Mouse (Mus musculus) heart, postnatal 4 days (tissue): ENCODE results near the gene Nsun2. TPM values are rescaled to one million over a fixed set of nuclear protein-coding genes. Genes with fewer than 3 reads are reported as not detected.

Source experiments
- DNase-seq: peaks from one replicate; pipeline ENCODE4 v3.0.0; 2021
- total RNA-seq, 2 experiments: library from RNA; stranded (reverse); gene quantifications; 2 replicates each; pipeline ENCODE4 v1.2.3; 2021

Gene Nsun2
- total RNA-seq: 10 to 100 TPM; 48.9 to 50.9 TPM

DNA sequence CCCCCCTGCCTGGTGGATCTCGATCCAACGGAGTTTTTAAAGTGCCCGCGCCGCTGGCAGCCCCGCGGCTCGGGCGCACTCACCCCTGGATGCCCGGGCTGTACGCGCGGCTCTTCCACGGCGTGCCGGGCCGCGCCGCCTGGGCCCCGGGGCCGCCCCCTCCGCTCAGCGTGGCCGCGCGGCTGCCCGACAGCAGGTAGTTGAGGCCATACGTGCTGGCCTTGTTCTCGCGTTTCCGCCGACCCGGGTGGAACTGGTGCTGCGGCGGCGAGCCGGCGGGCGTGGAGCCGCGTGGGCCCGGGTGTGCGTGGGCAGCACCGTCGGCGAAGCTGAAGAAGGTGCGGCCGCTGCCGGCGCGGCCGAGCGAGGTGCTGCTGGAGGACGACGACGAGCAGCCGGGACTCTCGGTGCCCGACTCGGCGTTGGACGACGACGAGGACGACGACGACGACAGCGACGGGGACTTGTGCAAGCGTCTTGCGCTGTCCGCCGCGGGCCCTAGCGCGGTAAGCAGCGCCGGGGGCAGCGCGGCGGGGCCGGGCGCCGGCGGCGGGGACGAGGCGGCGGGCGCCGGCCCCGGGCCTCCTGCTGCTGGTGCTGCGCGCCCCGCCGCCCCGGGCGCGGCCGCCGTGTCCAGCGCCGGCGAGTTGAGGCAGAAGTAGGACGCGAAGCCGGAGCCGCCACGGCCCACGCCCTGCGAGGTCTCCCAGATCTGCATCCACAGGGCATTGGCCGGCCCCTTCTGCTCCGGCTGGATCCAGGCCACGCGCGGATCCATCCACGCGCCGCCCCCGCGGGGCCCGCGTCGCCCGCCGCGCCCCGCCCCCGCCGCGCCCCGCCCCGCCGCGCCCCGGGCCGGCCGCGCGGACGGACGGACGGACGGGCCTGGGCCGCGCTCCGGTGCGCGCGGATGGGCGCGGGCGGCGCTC is at the start of gene Nsun2:
Gene Nsun2, plus strand, starts transcription at position 342 of the 929 bp plus-strand sequence.
- DNase-seq: peak; percentile 63

DNA sequence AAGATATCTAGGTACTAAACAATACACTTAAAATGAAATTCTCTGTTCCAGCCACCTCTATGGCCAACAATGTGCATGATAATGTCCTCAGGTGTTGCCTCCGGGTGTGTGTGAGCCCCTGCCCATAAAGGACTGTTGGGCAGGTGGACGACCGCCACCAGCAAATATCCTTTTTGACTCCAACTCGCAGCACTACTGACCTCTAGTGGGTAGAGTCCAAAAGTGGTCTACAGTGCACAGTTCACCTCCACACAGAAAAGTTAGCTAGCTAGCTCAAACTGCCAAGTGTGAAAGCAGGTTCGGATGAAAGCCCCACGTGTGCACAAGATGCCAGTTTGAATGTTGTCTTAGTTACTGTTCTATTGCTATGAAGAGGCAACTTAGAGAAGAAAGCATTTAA is 48.2 kb upstream of the Nsun2 start:
- DNase-seq: peak; percentile 49

- no peak for DNase-seq
Measured at GRCm38 (mm10) chr13:69485833-69486232, 47.7 kb upstream of the Nsun2 start.

DNA sequence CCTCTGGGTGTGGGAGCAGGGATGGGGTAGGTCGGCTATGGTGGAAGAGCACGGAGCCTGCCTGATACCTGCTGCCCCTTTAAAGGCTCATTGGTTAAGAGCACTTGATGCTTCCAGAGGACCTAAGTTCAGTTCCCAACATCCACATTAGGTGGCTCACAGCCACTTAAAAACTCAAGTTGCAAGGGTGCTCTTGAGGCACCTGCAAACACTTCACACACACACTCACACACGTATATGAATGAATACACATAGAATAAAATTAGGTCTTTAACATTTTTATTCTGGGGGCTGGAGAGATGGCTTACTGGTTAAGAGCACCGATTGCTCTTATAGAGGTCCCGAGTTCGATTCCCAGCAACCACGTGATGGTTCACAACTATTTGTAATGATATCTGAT is 46.4 kb upstream of the Nsun2 start:
- DNase-seq: no peak

DNA sequence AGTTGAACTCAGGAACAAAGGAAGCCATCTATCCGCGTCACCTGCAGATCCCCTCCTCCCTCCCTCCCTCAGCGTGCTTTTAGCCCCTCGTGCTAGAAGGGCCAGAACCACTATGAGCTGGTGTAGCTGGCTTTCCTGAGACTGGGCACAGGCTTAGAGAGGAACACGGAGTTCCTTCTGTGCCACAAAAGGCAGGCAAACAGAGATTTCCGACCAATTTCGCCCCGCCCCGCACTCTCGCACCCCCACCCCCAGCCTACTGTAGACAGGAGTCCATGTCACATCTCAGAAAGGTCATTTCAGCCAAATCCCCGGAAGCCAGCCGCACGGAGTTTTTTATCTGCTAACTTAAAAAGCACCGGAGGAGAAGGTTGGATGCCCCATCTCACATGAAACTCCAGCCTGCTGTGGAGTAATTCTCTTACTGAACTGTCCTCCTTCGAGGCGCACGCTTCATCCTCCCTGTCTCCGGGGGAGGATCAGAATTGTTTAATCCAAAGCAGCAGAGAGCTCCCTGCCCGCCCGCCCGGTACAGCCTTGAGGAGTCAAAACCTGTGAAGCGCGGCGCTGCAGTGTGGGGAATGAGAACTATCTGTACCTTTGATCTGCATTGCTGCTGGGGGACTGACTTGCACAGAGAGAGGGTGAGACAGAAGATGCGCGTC is 45.8 kb upstream of the Nsun2 start:
- no peak for DNase-seq

GRCm38 (mm10) chr13:69488565-69489255 is 44.8 kb upstream of the Nsun2 start:
- no peak for DNase-seq

GRCm38 (mm10) chr13:69489777-69490176 is 43.8 kb upstream of the Nsun2 start:
- DNase-seq: no peak

GRCm38 (mm10) chr13:69492876-69493463 is 40.6 kb upstream of the Nsun2 start:
- peak; percentile 74 for DNase-seq

DNA sequence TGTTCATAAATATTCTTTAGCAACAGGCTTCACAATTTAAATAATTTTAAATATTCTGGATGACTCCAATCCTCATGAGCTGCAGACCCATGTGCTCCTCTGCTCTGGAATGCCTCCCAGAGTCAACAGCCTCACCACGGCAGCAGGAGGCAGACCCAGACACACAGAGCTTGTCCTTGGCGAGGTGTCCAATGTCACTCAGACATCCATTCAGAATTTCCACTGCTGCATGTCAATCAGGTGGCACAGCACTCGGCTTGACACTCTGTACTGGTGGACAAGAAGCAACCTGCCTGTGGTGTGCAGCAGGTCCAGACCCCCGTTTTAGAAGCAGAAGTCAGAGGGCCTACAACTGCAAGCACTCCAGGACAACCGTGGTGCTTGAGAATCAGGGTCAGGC is 35.3 kb upstream of the Nsun2 start:
- peak; percentile 48 for DNase-seq

- no peak for DNase-seq
Measured at GRCm38 (mm10) chr13:69502157-69502750, 31.3 kb upstream of the Nsun2 start.

- no peak for DNase-seq
Measured at GRCm38 (mm10) chr13:69502863-69503262, 30.7 kb upstream of the Nsun2 start.

GRCm38 (mm10) chr13:69506341-69507086 is 27.0 kb upstream of the Nsun2 start:
- no peak for DNase-seq

DNA sequence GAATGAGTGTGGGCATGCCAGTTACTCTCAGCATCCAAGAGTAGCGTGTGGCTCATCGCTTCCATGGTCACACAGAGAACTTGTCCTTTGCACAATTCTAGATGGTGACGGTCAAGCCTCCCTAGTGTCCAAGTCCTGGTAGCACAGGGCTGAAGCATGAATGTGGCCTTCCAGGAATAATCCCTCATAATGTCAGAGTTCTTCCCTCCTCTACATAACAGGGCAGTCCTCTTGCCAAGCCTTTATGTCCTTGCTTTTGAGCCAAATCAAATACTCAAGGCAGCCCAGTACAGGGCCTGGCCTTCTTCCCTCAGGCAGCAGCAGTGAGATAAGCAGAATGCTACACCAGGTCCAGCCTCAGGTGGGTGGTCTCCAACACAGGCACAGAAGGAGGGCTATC is 25.9 kb upstream of the Nsun2 start:
- no peak for DNase-seq

GRCm38 (mm10) chr13:69509391-69510244 is 23.9 kb upstream of the Nsun2 start:
- DNase-seq: no peak

DNA sequence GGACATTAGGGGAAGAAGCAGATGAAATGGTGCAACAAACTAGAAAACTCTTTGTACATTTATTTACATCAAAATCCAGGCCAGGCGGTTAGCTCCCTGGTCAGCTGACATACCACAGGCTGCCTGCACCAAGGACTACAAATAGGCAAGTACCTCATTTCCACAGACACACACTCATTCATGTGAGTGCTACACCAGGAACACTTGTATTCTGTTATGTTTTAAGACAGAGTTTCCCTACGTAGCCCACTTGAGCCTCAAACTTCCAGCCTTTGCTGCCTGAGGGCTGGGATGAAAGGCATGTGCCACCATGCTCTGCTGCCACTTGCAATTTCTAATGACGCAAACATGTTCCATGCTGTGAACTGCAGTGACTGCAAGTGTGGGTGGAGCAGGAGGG is 18.5 kb upstream of the Nsun2 start:
- DNase-seq: no peak

DNA sequence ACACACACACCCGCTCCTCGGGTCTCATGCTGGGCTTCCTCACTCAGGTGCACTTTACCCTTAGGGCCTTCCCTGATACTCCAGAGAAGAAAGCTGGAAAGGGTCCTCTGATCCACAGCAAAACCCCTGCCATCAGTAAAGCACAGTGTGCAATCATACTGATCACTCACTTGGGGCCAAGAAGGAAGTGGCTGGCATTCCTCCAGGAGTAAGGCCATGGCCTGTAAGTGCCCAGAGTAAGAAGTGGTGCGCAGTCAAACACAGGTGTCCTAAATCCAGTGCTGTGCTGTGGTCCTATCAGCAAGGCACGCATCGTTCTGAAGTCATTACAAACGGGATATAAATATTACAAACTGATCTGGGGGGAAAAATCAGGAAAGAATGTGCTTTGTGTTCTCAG is 16.1 kb upstream of the Nsun2 start:
- no peak for DNase-seq

DNA sequence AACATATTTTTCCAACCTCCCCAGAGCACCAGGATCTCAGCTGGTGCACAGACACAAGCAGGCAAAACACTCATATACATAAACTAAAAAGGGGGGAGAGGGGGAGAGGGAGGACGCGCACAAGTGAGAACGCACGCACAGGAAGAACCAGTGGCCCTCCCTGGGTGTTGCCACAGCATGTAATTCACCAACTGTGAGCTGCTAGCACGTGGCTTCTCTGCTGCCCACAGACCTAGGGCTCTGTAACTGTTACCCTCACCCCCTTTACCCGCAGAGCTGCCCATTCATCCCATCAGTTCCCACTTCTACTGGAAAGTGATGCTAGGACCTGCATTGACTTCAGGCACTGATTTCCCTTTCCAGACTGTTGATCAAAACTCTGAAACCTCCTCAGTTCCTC is 14.4 kb upstream of the Nsun2 start:
- DNase-seq: no peak

DNA sequence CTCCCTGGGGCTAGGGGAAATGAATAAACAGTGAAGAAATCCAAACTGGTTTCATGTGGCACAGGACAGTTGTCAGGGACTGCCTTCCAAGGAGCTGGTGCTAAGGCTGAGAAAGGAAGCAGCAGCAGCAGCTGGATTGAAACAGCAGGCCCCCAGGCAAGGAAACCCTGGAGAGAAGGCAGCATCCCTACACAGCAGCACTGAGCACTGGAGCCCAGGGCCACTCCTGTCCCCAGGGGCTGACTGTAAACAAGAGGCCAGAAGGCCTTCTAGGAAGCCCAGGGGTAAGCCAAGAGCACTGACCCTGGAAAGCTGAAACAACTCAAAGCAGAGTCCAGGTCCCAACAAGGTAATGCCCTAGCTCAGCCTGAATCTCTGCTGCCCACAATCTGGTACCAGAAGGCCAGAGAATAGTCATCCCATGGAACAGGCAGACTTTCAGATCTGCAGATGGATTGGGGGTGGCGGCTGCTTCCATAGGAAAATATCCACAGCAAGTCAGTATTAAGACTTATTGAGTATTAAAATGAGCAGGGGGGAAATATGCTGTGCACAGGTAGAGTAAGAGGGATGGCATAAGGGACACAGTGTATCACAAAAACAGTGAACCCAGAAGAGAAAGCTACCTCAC is 11.3 kb upstream of the Nsun2 start:
- DNase-seq: no peak

- no peak for DNase-seq
Measured at GRCm38 (mm10) chr13:69523444-69524157, 9.9 kb upstream of the Nsun2 start.

- DNase-seq: no peak
Measured at GRCm38 (mm10) chr13:69524158-69524530, 9.4 kb upstream of the Nsun2 start.
